Mouse (Mus musculus): Measurements from ENCODE around the gene Apba3.

Apba3 gene

GRCm38 (mm10) chr10:81240876-81241275 is 25.9 kb upstream of the Apba3 start:
- ChIA-PET CTCF (interaction anchor here (0.6 to 3.4 kb wide), 110 partner anchors 8 to 651 kb away, joined by 3 to 37 read pairs (median 4); partner anchors contain the start of genes Atcay (in 3 of the 4), Cactin (in 3 of the 4), Matk (in 3 of the 4) and Pip5k1c (in 3 of the 4)), POLR2A (interaction anchor here (0.5 to 5.1 kb wide), 22 partner anchors 10 to 395 kb away, joined by 3 to 36 read pairs (median 4); partner anchors contain the start of genes Atcay (in 2 of the 4), Cactin (in 2 of the 4), Pip5k1c (in 2 of the 4) and Apba3 (in 1 of the 4))

GRCm38 (mm10) chr10:81242021-81242420 is 24.7 kb upstream of the Apba3 start:
- CTCF ChIA-PET, result interaction anchor here (0.6 to 3.4 kb wide), 29 partner anchors 11 to 436 kb away, joined by 3 to 37 read pairs (median 5); partner anchors contain the start of genes Atcay (in 2 of the 4), Pip5k1c (in 2 of the 4), Cactin (in 1 of the 4) and Fzr1 (in 1 of the 4)
- POLR2A ChIA-PET, result interaction anchor here (0.6 to 5.1 kb wide), 17 partner anchors 11 to 173 kb away, joined by 3 to 36 read pairs (median 4); partner anchors contain the start of genes Apba3 (in 1 of the 4), Cactin (in 1 of the 4), Matk (in 1 of the 4) and Mrpl54 (in 1 of the 4)

- ChIA-PET CTCF (interaction anchor here (0.5 to 3.1 kb wide), 65 partner anchors 8 to 492 kb away, joined by 3 to 15 read pairs (median 4); partner anchors contain the start of genes Atcay (in 3 of the 4), Pip5k1c (in 2 of the 4), Apba3 (in 1 of the 4) and Celf5 (in 1 of the 4)), POLR2A (interaction anchor here (0.5 to 4.4 kb wide), 26 partner anchors 8 to 184 kb away, joined by 3 to 18 read pairs (median 3); partner anchors contain the start of genes Apba3 (in 2 of the 4), Mrpl54 (in 2 of the 4), Cactin (in 1 of the 4) and Matk (in 1 of the 4))
Measured at GRCm38 (mm10) chr10:81244146-81244545, 22.6 kb upstream of the Apba3 start.

GRCm38 (mm10) chr10:81244595-81244994 is 22.2 kb upstream of the Apba3 start:
- ChIA-PET POLR2A (interaction anchor here (0.5 to 4.4 kb wide), 19 partner anchors 13 to 134 kb away, joined by 3 to 18 read pairs (median 3); partner anchors contain the start of genes Apba3 (in 2 of the 4), Mrpl54 (in 2 of the 4), Cactin (in 1 of the 4) and Pip5k1c (in 1 of the 4)), CTCF (interaction anchor here (0.5 to 3.1 kb wide), 59 partner anchors 8 to 493 kb away, joined by 3 to 15 read pairs (median 4); partner anchors contain the start of genes Atcay (in 2 of the 4), Pip5k1c (in 2 of the 4), Apba3 (in 1 of the 4) and Gipc3 (in 1 of the 4))

- CTCF ChIA-PET, result interaction anchor here (0.9 to 3.1 kb wide), 18 partner anchors 13 to 306 kb away, joined by 3 to 15 read pairs (median 4); partner anchors contain the start of genes Atcay (in 1 of the 4), Pip5k1c (in 1 of the 4) and Zfr2 (in 1 of the 4)
- POLR2A ChIA-PET, result interaction anchor here in 3 of 4 experiments (0.6 to 3.0 kb wide), 8 partner anchors 22 to 149 kb away, joined by 3 to 10 read pairs (median 3); partner anchors contain the start of genes Apba3 (in 1 of the 3), Mrpl54 (in 1 of the 3) and Pip5k1c (in 1 of the 3)
Measured at GRCm38 (mm10) chr10:81245166-81245565, 21.6 kb upstream of the Apba3 start.

- ChIA-PET CTCF (interaction anchor here in 2 of 4 experiments (1.2 to 1.4 kb wide), 2 partner anchors 45 kb away, joined by 3 to 4 read pairs; partner anchors contain the start of gene Pip5k1c (in 2 of the 2)), POLR2A (interaction anchor here in 1 of 4 experiments (1.2 to 1.6 kb wide), 3 partner anchors 18 to 55 kb away, joined by 4 read pairs; partner anchors contain the start of genes Apba3 and Mrpl54)
Measured at GRCm38 (mm10) chr10:81247804-81248203, 19.0 kb upstream of the Apba3 start.

GRCm38 (mm10) chr10:81249442-81249841 is 17.3 kb upstream of the Apba3 start:
- CTCF ChIA-PET, result interaction anchor here in 2 of 4 experiments (1.0 to 1.6 kb wide), 5 partner anchors 8 to 43 kb away, joined by 3 to 4 read pairs (median 3); partner anchors contain the start of gene Pip5k1c (in 1 of the 2)
- POLR2A ChIA-PET, result interaction anchor here in 2 of 4 experiments (1.2 to 1.3 kb wide), 2 partner anchors 15 to 19 kb away, joined by 3 to 4 read pairs; no protein-coding TSS in a partner anchor

GRCm38 (mm10) chr10:81252424-81253419 is 14.0 kb upstream of the Apba3 start, which contains the start of gene Matk:
Gene Matk (plus strand): TSS chr10:81252935.
- ChIA-PET CTCF (interaction anchor here (0.6 to 1.9 kb wide), 12 partner anchors 8 to 323 kb away, joined by 3 to 10 read pairs (median 3); partner anchors contain the start of gene Gadd45b (in 1 of the 4)), POLR2A (interaction anchor here (0.6 to 1.8 kb wide), 16 partner anchors 9 to 323 kb away, joined by 3 to 8 read pairs (median 3); partner anchors contain the start of gene Pip5k1c (in 1 of the 4))

- ChIA-PET CTCF (interaction anchor here in 1 of 4 experiments (1.0 to 1.4 kb wide), 3 partner anchors 10 to 15 kb away, joined by 3 to 4 read pairs (median 4); no protein-coding TSS in a partner anchor), POLR2A (interaction anchor here in 2 of 4 experiments (1.2 to 1.4 kb wide), 4 partner anchors 9 to 13 kb away, joined by 3 to 5 read pairs (median 4); no protein-coding TSS in a partner anchor)
Measured at GRCm38 (mm10) chr10:81254886-81255285, 11.9 kb upstream of the Apba3 start.

GRCm38 (mm10) chr10:81257158-81258039 is 9.4 kb upstream of the Apba3 start:
- POLR2A ChIA-PET, result interaction anchor here (0.5 to 2.6 kb wide), 21 partner anchors 9 to 234 kb away, joined by 3 to 13 read pairs (median 3); partner anchors contain the start of genes 4930404N11Rik (in 1 of the 4), Apba3 (in 1 of the 4), Atcay (in 1 of the 4) and Mrpl54 (in 1 of the 4)
- CTCF ChIA-PET, result interaction anchor here (0.6 to 3.5 kb wide), 13 partner anchors 13 to 357 kb away, joined by 3 to 22 read pairs (median 4); partner anchors contain the start of genes Hmg20b (in 1 of the 4), Map2k2 (in 1 of the 4) and Timm13 (in 1 of the 4)

- POLR2A ChIA-PET, result interaction anchor here in 3 of 4 experiments (0.8 to 2.6 kb wide), 16 partner anchors 9 to 153 kb away, joined by 3 to 6 read pairs (median 3); partner anchors contain the start of genes 4930404N11Rik (in 1 of the 3), Cactin (in 1 of the 3), Map2k2 (in 1 of the 3) and Pip5k1c (in 1 of the 3)
- CTCF ChIA-PET, result interaction anchor here (0.6 to 3.5 kb wide), 15 partner anchors 15 to 259 kb away, joined by 3 to 22 read pairs (median 3); partner anchors contain the start of genes Pip5k1c (in 2 of the 4), Atcay (in 1 of the 4) and Hmg20b (in 1 of the 4)
Measured at GRCm38 (mm10) chr10:81259225-81259884, 7.4 kb upstream of the Apba3 start.

- POLR2A ChIA-PET, result interaction anchor here in 1 of 4 experiments (1.0 kb wide), 1 partner anchor 247 kb away, joined by 3 read pairs; no protein-coding TSS in a partner anchor
- CTCF ChIA-PET, result interaction anchor here in 1 of 4 experiments (1.9 kb wide), 1 partner anchor 17 kb away, joined by 4 read pairs; no protein-coding TSS in a partner anchor
Measured at GRCm38 (mm10) chr10:81261025-81261424, 5.7 kb upstream of the Apba3 start.

GRCm38 (mm10) chr10:81265540-81265939 is 1.2 kb upstream of the Apba3 start:
- CTCF ChIA-PET, result interaction anchor here in 3 of 4 experiments (0.5 to 1.8 kb wide), 7 partner anchors 10 to 217 kb away, joined by 3 to 4 read pairs (median 3); partner anchors contain the start of genes Atcay (in 2 of the 3) and Celf5 (in 1 of the 3)
- POLR2A ChIA-PET, result interaction anchor here (0.6 to 4.6 kb wide), 22 partner anchors 9 to 1592 kb away, joined by 3 to 39 read pairs (median 4); partner anchors contain the start of genes Cactin (in 1 of the 4) and Pip5k1c (in 1 of the 4)

GRCm38 (mm10) chr10:81268056-81268455 is 1.3 kb downstream of the Apba3 start:
- POLR2A ChIA-PET, result interaction anchor here (0.5 to 6.3 kb wide), 52 partner anchors 9 to 338 kb away, joined by 3 to 58 read pairs (median 4); partner anchors contain the start of genes Pip5k1c (in 3 of the 4), Cactin (in 2 of the 4), Fzr1 (in 2 of the 4) and Map2k2 (in 2 of the 4)
- CTCF ChIA-PET, result interaction anchor here in 3 of 4 experiments (0.8 to 2.2 kb wide), 20 partner anchors 12 to 407 kb away, joined by 3 to 18 read pairs (median 4); partner anchors contain the start of genes Pip5k1c (in 3 of the 3), Atcay (in 2 of the 3), Hmg20b (in 1 of the 3) and Tjp3 (in 1 of the 3)

Measured in embryonic stem cell, embryonic (primary cell).